9 mouse cellular contexts compared by ENCODE assay signal in genomic region chr4:130629391-130629790, GRCm38 (mm10). TPM values are rescaled to one million over a fixed set of nuclear protein-coding genes. Genes with fewer than 3 reads are reported as not detected.
A peak's percentile ranks its signal among the peaks of the same experiment; 100 is the strongest.
DNase-seq lines count a peak whose midpoint lies in the region; ATAC-seq and TF ChIP-seq lines count a peak whose summit lies in the region.
"Had no signal": no experiment of that assay in that cellular context is flagged by ENCODE, and none has a peak within 500 bp of the region (broad histone marks: within the 10 kb centered on the region; RNA-seq: fewer than 3 reads in every experiment).

No protein-coding gene starts in this region.

- H3K4me3 ChIP-seq in layer of hippocampus, adult 2 months = peak overlapping the region; percentile 46
- peak overlapping the region; percentile 35 for H3K4me3 ChIP-seq in heart, embryonic 12.5 days
- peak overlapping the region; percentile 22 for H3K4me3 ChIP-seq in kidney, embryonic 15.5 days (replicated peaks)
- peak overlapping the region; percentile 11; the same call in 1 of the 2 replicates for H3K4me3 ChIP-seq in stomach, postnatal 0 days (ENCODE audit: low read depth, low read length)

- peak overlapping the region; percentile 23; the same call in 1 of the 2 replicates for H3K27ac ChIP-seq in layer of hippocampus, adult 2 months
- peak overlapping the region; percentile 67; the same call in 1 of the 2 replicates for H3K27ac ChIP-seq in heart, embryonic 12.5 days (ENCODE audit: poor library complexity, severe bottlenecking)
- peak overlapping the region; percentile 85 for H3K27ac ChIP-seq in kidney, embryonic 15.5 days
- H3K27ac ChIP-seq in stomach, postnatal 0 days (replicated peaks) = peak overlapping the region; percentile 73

- H3K27me3 ChIP-seq in heart, embryonic 12.5 days (replicated peaks) = no peaks in the 10 kb centered on the region
- no peaks in the 10 kb centered on the region for H3K27me3 ChIP-seq in kidney, embryonic 15.5 days
- no peaks in the 10 kb centered on the region for H3K27me3 ChIP-seq in stomach, postnatal 0 days (ENCODE audit: control insufficient read depth, insufficient read depth, low read length)

- no peak for TF ChIP-seq CTCF in layer of hippocampus, adult 2 months (conservative IDR thresholded peaks at IDR 0.05)
- TF ChIP-seq CTCF in stomach, postnatal 0 days (IDR thresholded peaks at IDR 0.05; ENCODE audit: low read depth) = no peak

- H3K4me2 ChIP-seq in heart, embryonic 12.5 days = peak overlapping the region; percentile 67
- H3K4me2 ChIP-seq in kidney, embryonic 15.5 days = peak overlapping the region; percentile 50
- H3K4me2 ChIP-seq in stomach, postnatal 0 days (replicated peaks; ENCODE audit: low read depth) = peak overlapping the region; percentile 44

- DNase-seq in layer of hippocampus, adult 2 months (ENCODE audit: low spot score in 2 of 2) = no peak
- DNase-seq in layer of hippocampus, adult 9-10 months (ENCODE audit: low spot score) = no peak
- DNase-seq in embryo, embryonic 9.5 days (ENCODE audit: extremely low spot score) = peak; percentile 47
- DNase-seq in lung, postnatal 4 days = peak; percentile 25 to 34
- no peak for DNase-seq in stomach, postnatal 0 days (ENCODE audit: low spot score)

- peak; percentile 72; the same call in 1 of the 2 replicates for ATAC-seq in heart, embryonic 12.5 days (ENCODE audit: insufficient number of reproducible peaks, low FRiP score)
- ATAC-seq in kidney, embryonic 15.5 days (replicated peaks; ENCODE audit: low FRiP score) = peak; percentile 78; the same call in 1 of the 2 replicates
- ATAC-seq in stomach, postnatal 0 days (ENCODE audit: low FRiP score, low TSS enrichment) = peak; percentile 53; the same call in 1 of the 2 replicates
- ATAC-seq in megakaryocyte progenitor cell, adult 5-6 weeks (replicated peaks; ENCODE audit: poor library complexity) = no peak

- H3K9me3 ChIP-seq in heart, embryonic 12.5 days (replicated peaks) = no peaks in the 10 kb centered on the region
- no peaks in the 10 kb centered on the region for H3K9me3 ChIP-seq in kidney, embryonic 15.5 days (replicated peaks)
- no peaks in the 10 kb centered on the region for H3K9me3 ChIP-seq in stomach, postnatal 0 days (ENCODE audit: control insufficient read depth, low read length)
- H3K9me3 ChIP-seq: G1E had no signal

- WGBS in heart, embryonic 12.5 days = 13% methylated on average over 4 of the region's 4 CpGs
- 6% methylated on average over 4 of the region's 4 CpGs for WGBS in kidney, embryonic 15.5 days
- WGBS in stomach, postnatal 0 days = 6% methylated on average over 4 of the region's 4 CpGs

- no peak overlapping the region; the same call in 1 of the 2 replicates for H3K9ac ChIP-seq in heart, embryonic 12.5 days
- H3K9ac ChIP-seq in kidney, embryonic 15.5 days = no peak overlapping the region
- no peak overlapping the region for H3K9ac ChIP-seq in stomach, postnatal 0 days (ENCODE audit: low read length)

- H3K4me1 ChIP-seq in heart, embryonic 12.5 days (replicated peaks) = no peaks in the 10 kb centered on the region
- H3K4me1 ChIP-seq in kidney, embryonic 15.5 days = peaks cover 4% of the 10 kb centered on the region; the same call in 1 of the 2 replicates
- H3K4me1 ChIP-seq in stomach, postnatal 0 days (replicated peaks; ENCODE audit: control insufficient read depth, insufficient read depth) = no peaks in the 10 kb centered on the region

- no peaks in the 10 kb centered on the region for H3K36me3 ChIP-seq in heart, embryonic 12.5 days
- H3K36me3 ChIP-seq in kidney, embryonic 15.5 days = no peaks in the 10 kb centered on the region
- no peaks in the 10 kb centered on the region for H3K36me3 ChIP-seq in stomach, postnatal 0 days (ENCODE audit: control insufficient read depth, insufficient read depth, low read length)
- H3K36me3 ChIP-seq: G1E had no signal

- no peak for TF ChIP-seq EP300 in stomach, postnatal 0 days (optimal IDR thresholded peaks at IDR 0.05)

RNA-seq across cellular contexts. Expression of gene Pum1, which starts 33.7 kb away (rescaled TPM):
- total RNA-seq in layer of hippocampus, adult 2 months (2021) = 100 to 1,000 TPM; 122 to 125 TPM
- polyA plus RNA-seq in heart, embryonic 12.5 days (2016; fragmentation: Nextera tagmentation; extraction: Ambion mirVana) = 68.7 and 70.2 TPM in 2 replicates
- 93.3 and 101 TPM in 2 replicates for polyA plus RNA-seq in kidney, embryonic 15.5 days (2015; fragmentation: Nextera tagmentation; extraction: Ambion mirVana)
- 27.0 and 27.4 TPM in 2 replicates for polyA plus RNA-seq in stomach, postnatal 0 days (2015; fragmentation: Nextera tagmentation; extraction: Ambion mirVana)
- total RNA-seq in megakaryocyte progenitor cell, adult 5-6 weeks (2015) = 60.2 and 61.5 TPM in 2 replicates
- total RNA-seq in megakaryocyte progenitor cell, adult 5-6 weeks (2017) = 38.1 and 51.2 TPM in 2 replicates

RNA-seq across cellular contexts. Expression of gene Nkain1, which starts 55.4 kb away (rescaled TPM):
- 10 to 100 TPM; 34.5 to 35.5 TPM for total RNA-seq in layer of hippocampus, adult 2 months (2021)
- 1.1 and 1.3 TPM in 2 replicates for polyA plus RNA-seq in heart, embryonic 12.5 days (2016; fragmentation: Nextera tagmentation; extraction: Ambion mirVana)
- 2.0 and 2.4 TPM in 2 replicates for polyA plus RNA-seq in kidney, embryonic 15.5 days (2015; fragmentation: Nextera tagmentation; extraction: Ambion mirVana)
- 0.18 and 0.24 TPM in 2 replicates for polyA plus RNA-seq in stomach, postnatal 0 days (2015; fragmentation: Nextera tagmentation; extraction: Ambion mirVana)
- total RNA-seq in megakaryocyte progenitor cell, adult 5-6 weeks (2015) = 0.17 TPM in 1 of 2 replicates, not detected in the other
- 0.61 TPM in 1 of 2 replicates, not detected in the other for total RNA-seq in megakaryocyte progenitor cell, adult 5-6 weeks (2017)
- total RNA-seq: G1E had no signal
- polyA plus RNA-seq: G1E had no signal

Comparison
In these comparisons a context has a peak if more than half of its experiments do, and no peak if none do; other contexts are left out.
1. DNase-seq: peak in embryo, embryonic 9.5 days (single experiment) and lung, postnatal 4 days (2 of 2); none in layer of hippocampus, adult 2 months (0 of 2), layer of hippocampus, adult 9-10 months (single experiment) and stomach, postnatal 0 days (single experiment).
2. H3K27ac ChIP-seq: peak in every context shown above with its lines; median percentile 85 in kidney, embryonic 15.5 days; 73 in stomach, postnatal 0 days; 67 in heart, embryonic 12.5 days; 23 in layer of hippocampus, adult 2 months.
3. Peak in every context shown above with its lines, with median percentiles within 50 percentile points of each other: H3K4me3 ChIP-seq and H3K4me2 ChIP-seq.